Mouse (Mus musculus) heart, embryonic 14.5 days (tissue): Measurements from ENCODE around the gene Tuba1a. TPM values are rescaled to one million over a fixed set of nuclear protein-coding genes. Genes with fewer than 3 reads are reported as not detected.

Source experiments
- ATAC-seq: fragments of 200-750 bp; cut with Nextera tagmentation; 2 replicates; pipeline ENCODE4 v1.8.0; 2017; ENCODE audit warnings: low read depth, moderate TSS enrichment; ENCODE audit not compliant: insufficient number of reproducible peaks, insufficient read depth, low FRiP score
- H3K27ac ChIP-seq, 2 experiments: fragments of 200-500 bp in 1 of 2; fragments of 300-500 bp in 1 of 2; sonication (generic) in 1 of 2; replicated peaks in 1 of 2; 2 replicates each; pipeline ENCODE4 v1.5.1; 2012 to 2014; ENCODE audit warnings: low read depth in 2 of 2, low read length in 2 of 2, control low read depth in 1 of 2, mild to moderate bottlenecking in 1 of 2, mixed read lengths in 1 of 2; ENCODE audit not compliant: control insufficient read depth in 1 of 2, insufficient read depth in 1 of 2
- H3K27me3 ChIP-seq: fragments of 300-500 bp; sonication (generic); 2 replicates; pipeline ENCODE4 v1.6.1; 2014; ENCODE audit warnings: mild to moderate bottlenecking, low read length, control low read depth; ENCODE audit not compliant: control insufficient read depth, insufficient read depth
- H3K36me3 ChIP-seq: fragments of 300-500 bp; sonication (generic); 2 replicates; pipeline ENCODE4 v1.6.1; 2014; ENCODE audit warnings: mild to moderate bottlenecking, control low read depth, low read length, mixed read lengths; ENCODE audit not compliant: control insufficient read depth, insufficient read depth
- H3K4me1 ChIP-seq, 2 experiments: fragments of 200-500 bp in 1 of 2; fragments of 300-500 bp in 1 of 2; sonication (generic) in 1 of 2; 2 replicates each; pipeline ENCODE4 v1.6.1; 2012 to 2014; ENCODE audit warnings: low read length in 2 of 2, control low read depth in 1 of 2, mixed read lengths in 1 of 2; ENCODE audit not compliant: control insufficient read depth in 2 of 2, insufficient read depth in 2 of 2
- H3K4me2 ChIP-seq: fragments of 300-500 bp; sonication (generic); 2 replicates; pipeline ENCODE4 v1.6.1; 2014; ENCODE audit warnings: mild to moderate bottlenecking, low read length
- H3K4me3 ChIP-seq, 2 experiments: fragments of 200-500 bp in 1 of 2; fragments of 300-500 bp in 1 of 2; sonication (generic) in 1 of 2; 2 replicates each; pipeline ENCODE4 v1.5.1; 2012 to 2014; ENCODE audit warnings: low read length in 2 of 2, mild to moderate bottlenecking in 2 of 2, control low read depth in 1 of 2, low read depth in 1 of 2, moderate library complexity in 1 of 2; ENCODE audit not compliant: control insufficient read depth in 1 of 2, insufficient read depth in 1 of 2
- H3K9ac ChIP-seq: fragments of 300-500 bp; sonication (generic); 2 replicates; pipeline ENCODE4 v1.6.1; 2014; ENCODE audit warnings: mild to moderate bottlenecking, low read length
- H3K9me3 ChIP-seq: fragments of 300-500 bp; sonication (generic); 2 replicates; pipeline ENCODE4 v1.6.1; 2016; ENCODE audit warnings: low read length, control low read depth; ENCODE audit not compliant: control insufficient read depth
- WGBS: fragments of 180-500 bp; shearing (Covaris S2); extraction: QIAGEN DNeasy Blood & Tissue Kit; methylation state at CpG from one replicate; pipeline ENCODE4 v1.1.7; 2014; 5-methylcytosine and 5-hydroxymethylcytosine counted together
- polyA plus RNA-seq: library from polyadenylated mRNA; unstranded; fragments of >200 nt; fragmentation: Nextera tagmentation; extraction: Ambion mirVana; gene quantifications from 2 replicates; pipeline ENCODE4 v1.2.1, GENCODE M21; 2014

Gene Tuba1a
- polyA plus RNA-seq, 1 experiment from 2014 or later = 917 TPM

GRCm38 (mm10) chr15:98989701-98990430 is 36.4 kb upstream of the Tuba1a start:
- Histone ChIP-seq H3K9ac (no peak overlapping the region), H3K27ac (no peak overlapping the region), H3K4me2 (no peak overlapping the region), H3K4me3 (no peak overlapping the region), H3K4me1 (peaks cover 26 to 57% of the 10 kb centered on the region in 2 experiments), H3K9me3 (no peaks in the 10 kb centered on the region), H3K36me3 (no peaks in the 10 kb centered on the region), H3K27me3 (no peaks in the 10 kb centered on the region)
- 40% methylated on average over 11 of the region's 12 CpGs for WGBS
- ATAC-seq = no peak

GRCm38 (mm10) chr15:98988787-98989186 is 35.3 kb upstream of the Tuba1a start:
- Histone ChIP-seq H3K4me3 (no peak overlapping the region), H3K27me3 (no peaks in the 10 kb centered on the region), H3K4me2 (no peak overlapping the region), H3K27ac (no peak overlapping the region), H3K4me1 (peaks cover 26 to 66% of the 10 kb centered on the region in 2 experiments), H3K9ac (no peak overlapping the region), H3K9me3 (no peaks in the 10 kb centered on the region), H3K36me3 (no peaks in the 10 kb centered on the region)
- WGBS = 78% methylated on average over 3 of the region's 3 CpGs
- ATAC-seq = no peak

DNA sequence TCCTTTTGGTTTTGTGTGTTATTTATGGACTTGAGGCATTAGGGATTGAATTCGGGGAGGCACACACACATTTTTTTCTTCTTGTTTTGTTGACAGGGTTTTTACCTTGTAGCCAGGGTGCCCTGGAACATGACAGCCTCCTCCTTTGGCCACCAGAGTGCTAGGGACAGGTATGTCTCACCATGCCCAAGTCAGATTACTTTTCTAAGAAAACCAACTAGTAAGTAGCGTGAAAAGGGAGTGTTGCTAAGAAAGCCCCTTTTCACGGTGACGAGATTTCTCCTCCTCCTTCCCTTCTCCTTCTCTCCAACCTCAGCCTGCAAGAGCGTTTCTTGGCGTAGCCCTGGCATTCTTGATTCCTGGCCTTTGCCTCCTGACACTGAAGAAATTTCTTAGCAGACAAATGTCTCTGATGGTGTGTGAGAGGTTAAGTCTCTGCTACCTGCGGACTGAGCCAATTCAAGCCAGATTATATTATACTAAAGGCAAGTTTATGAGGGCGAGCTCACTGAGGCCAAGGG is 34.2 kb upstream of the Tuba1a start:
- H3K4me3 ChIP-seq = no peak overlapping the region
- H3K9ac ChIP-seq = peak overlapping the region; percentile 42; the same call in 1 of the 2 replicates
- 46% methylated on average over 8 of the region's 8 CpGs for WGBS
- no peaks in the 10 kb centered on the region for H3K36me3 ChIP-seq
- no peak for ATAC-seq
- H3K27ac ChIP-seq = peak overlapping the region; percentile 95 to 96
- peaks cover 28 to 61% of the 10 kb centered on the region in 2 experiments for H3K4me1 ChIP-seq
- no peaks in the 10 kb centered on the region for H3K9me3 ChIP-seq
- 0 out of 2 replicates have a peak overlapping the region, but pooled peaks have one; percentile 6 for H3K4me2 ChIP-seq
- H3K27me3 ChIP-seq = no peaks in the 10 kb centered on the region

DNA sequence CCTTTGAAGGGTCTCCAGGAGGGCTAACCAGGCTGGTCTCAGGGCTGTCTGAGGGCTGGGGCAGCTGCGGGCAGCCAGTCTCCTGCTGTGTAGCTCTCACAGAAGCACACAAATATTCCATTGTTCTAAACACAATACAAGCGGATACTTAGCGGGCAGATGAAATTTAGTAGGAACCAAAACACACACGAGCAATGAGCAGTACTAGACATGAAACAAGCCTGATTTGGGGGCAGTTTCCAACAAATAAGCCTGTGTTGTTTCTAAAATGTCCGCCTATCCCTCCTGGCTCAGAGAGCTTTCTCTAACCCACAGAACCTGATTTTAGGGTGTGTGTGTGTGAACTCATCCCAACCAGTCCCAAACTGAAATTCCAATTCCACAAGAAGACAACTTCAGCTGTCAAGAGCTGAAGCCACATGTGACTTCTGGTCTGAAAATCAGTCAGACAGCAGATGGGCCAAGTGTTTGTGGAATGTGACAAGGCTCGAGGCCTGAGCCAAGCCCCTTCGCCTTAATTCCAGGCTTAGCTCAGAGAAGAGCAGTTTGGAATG is 33.7 kb upstream of the Tuba1a start:
- no peaks in the 10 kb centered on the region for H3K36me3 ChIP-seq
- H3K4me3 ChIP-seq = no peak overlapping the region
- WGBS = 22% methylated on average over 7 of the region's 7 CpGs
- H3K27me3 ChIP-seq = no peaks in the 10 kb centered on the region
- no peaks in the 10 kb centered on the region for H3K9me3 ChIP-seq
- H3K27ac ChIP-seq = peak overlapping the region; percentile 95 to 96
- peaks cover 26 to 58% of the 10 kb centered on the region in 2 experiments for H3K4me1 ChIP-seq
- ATAC-seq = no peak
- H3K9ac ChIP-seq = peak overlapping the region; percentile 42
- 0 out of 2 replicates have a peak overlapping the region, but pooled peaks have one; percentile 6 for H3K4me2 ChIP-seq

DNA sequence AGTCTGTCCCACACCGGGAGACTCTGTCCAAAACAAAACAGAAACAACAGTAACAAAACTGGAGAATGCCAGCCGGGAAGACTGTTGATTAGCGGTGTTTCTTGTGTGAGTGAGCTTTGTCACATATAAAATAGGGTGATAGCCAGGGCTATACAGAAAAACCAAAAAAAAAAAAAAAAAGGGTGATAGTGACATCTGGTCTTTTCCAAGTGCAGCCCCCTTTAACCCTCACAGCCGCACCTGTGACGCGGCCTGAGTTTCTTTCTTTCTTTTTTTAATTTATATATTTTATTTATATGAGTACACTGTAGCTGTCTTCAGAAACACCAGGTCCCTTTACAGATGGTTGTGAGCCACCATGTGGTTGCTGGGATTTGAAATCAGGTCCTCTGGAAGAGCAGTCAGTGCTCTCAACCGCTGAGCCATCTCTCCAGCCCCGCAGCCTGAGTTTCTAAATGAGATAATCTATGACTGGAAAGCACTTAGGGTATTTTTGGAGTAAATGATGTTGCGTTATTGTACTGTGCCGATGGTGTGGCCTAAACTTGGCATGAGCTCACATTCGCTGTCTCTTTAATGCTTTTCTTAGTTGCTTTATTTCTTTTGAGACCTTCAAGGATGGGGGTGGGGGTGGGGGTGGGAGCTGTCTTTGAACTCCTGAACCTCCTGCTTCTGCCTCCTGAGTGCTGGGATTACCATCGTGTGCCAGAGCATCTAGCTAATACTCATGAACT is 32.6 kb upstream of the Tuba1a start:
- Histone ChIP-seq H3K9ac (peak overlapping the region; percentile 77), H3K27ac (peak overlapping the region; percentile 96 to 99), H3K4me1 (peaks cover 24 to 53% of the 10 kb centered on the region in 2 experiments)

DNA sequence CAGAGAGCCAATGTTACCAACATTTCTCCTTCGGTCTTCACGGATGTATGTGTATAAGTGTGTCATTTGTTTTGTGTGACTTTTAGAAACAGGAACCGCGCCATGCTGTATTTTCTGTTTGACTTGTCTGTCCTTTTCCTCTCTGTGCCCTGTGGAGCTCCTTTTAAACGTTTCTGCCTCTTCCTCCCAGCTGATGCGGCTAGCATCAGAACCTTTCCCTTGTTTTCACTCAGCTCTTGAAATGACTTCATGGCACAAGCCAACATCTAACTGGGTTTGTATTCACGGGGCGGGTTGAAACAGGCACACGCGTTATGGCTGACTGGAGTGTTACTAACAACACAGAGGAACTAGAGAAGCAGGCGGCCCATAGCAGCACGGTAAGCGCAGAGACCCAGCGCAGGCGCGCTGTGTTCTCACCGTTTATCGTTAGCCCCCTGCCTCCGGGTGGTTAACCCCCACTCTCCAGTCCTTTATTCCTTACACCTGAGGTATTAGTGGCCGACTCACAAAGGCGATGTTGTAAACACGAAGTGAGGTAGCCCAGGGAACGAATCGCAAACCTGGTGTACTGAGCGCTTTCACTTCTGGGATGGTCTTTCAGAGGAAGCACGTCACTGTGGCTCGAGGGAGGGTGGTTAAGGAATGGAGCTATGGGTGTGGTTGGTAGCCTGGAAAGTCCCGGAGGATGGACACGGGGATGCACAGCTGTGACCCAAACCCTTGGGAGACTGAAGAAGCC is 31.9 kb upstream of the Tuba1a start:
- WGBS = 2% methylated on average over 29 of the region's 29 CpGs
- Histone ChIP-seq H3K4me3 (peak overlapping the region; percentile 49 to 68), H3K4me1 (peaks cover 19 to 46% of the 10 kb centered on the region in 2 experiments), H3K36me3 (no peaks in the 10 kb centered on the region), H3K9ac (peak overlapping the region; percentile 77), H3K9me3 (no peaks in the 10 kb centered on the region), H3K4me2 (peak overlapping the region; percentile 62), H3K27me3 (no peaks in the 10 kb centered on the region), H3K27ac (peak overlapping the region; percentile 96 to 99)
- ATAC-seq = peak; percentile 67

More for the DNA sequence above, 32.6 kb upstream of the Tuba1a start:
- peak overlapping the region; percentile 62 for H3K4me2 ChIP-seq
- 23% methylated on average over 12 of the region's 12 CpGs for WGBS
- peak overlapping the region; percentile 49 to 68 for H3K4me3 ChIP-seq
- no peaks in the 10 kb centered on the region for H3K36me3 ChIP-seq
- no peaks in the 10 kb centered on the region for H3K27me3 ChIP-seq
- H3K9me3 ChIP-seq = no peaks in the 10 kb centered on the region
- ATAC-seq = no peak

- WGBS = 35% methylated on average over 6 of the region's 6 CpGs
- Histone ChIP-seq H3K27me3 (no peaks in the 10 kb centered on the region), H3K4me3 (peak overlapping the region in 1 of 2 experiments; percentile 49; a peak in 1 of 4 replicates), H3K36me3 (no peaks in the 10 kb centered on the region), H3K9me3 (no peaks in the 10 kb centered on the region), H3K9ac (peak overlapping the region; percentile 77), H3K27ac (peak overlapping the region; percentile 38 to 96; a peak in 3 of 4 replicates), H3K4me2 (peak overlapping the region; percentile 62), H3K4me1 (peaks cover 16 to 39% of the 10 kb centered on the region in 2 experiments)
- no peak for ATAC-seq
Measured at GRCm38 (mm10) chr15:98984681-98985080, 31.2 kb upstream of the Tuba1a start.
